Mouse (Mus musculus) lung, postnatal 4 days (tissue): ENCODE data around the gene Lysmd2.
A peak's percentile ranks its signal among the peaks of the same experiment; 100 is the strongest.
"Not testable (repeated sequence)": the region's sequence is repeated elsewhere in the genome, so short reads cannot be mapped to it uniquely, and the experiment has no call there.

Source experiments
- DNase-seq, 2 experiments: peaks; one replicate each; pipeline ENCODE4 v3.0.0; 2021

The Lysmd2 gene

GRCm38 (mm10) chr9:75630823-75631454 is 5.4 kb downstream of the Lysmd2 start:
- DNase-seq, result no peak

- no peak for DNase-seq
Observed at GRCm38 (mm10) chr9:75632111-75632510, 6.6 kb downstream of the Lysmd2 start.

- peak in 1 of 2 experiments; percentile 24 for DNase-seq
Observed at GRCm38 (mm10) chr9:75632902-75633301, 7.4 kb downstream of the Lysmd2 start.

GRCm38 (mm10) chr9:75633603-75634002 is 8.1 kb downstream of the Lysmd2 start:
- no peak for DNase-seq

- no peak for DNase-seq
Observed at GRCm38 (mm10) chr9:75634226-75634625, 8.7 kb downstream of the Lysmd2 start.

- no peak for DNase-seq
Observed at GRCm38 (mm10) chr9:75645405-75645804, 19.9 kb downstream of the Lysmd2 start.

- DNase-seq, result no peak
Observed at GRCm38 (mm10) chr9:75653981-75654911, 28.7 kb downstream of the Lysmd2 start.

- not testable (repeated sequence) for DNase-seq
Observed at GRCm38 (mm10) chr9:75656456-75656855, 30.9 kb downstream of the Lysmd2 start.

- DNase-seq, result no peak
Observed at GRCm38 (mm10) chr9:75660917-75661316, 35.4 kb downstream of the Lysmd2 start.

GRCm38 (mm10) chr9:75665364-75665763 is 39.8 kb downstream of the Lysmd2 start:
- DNase-seq, result no peak

GRCm38 (mm10) chr9:75666612-75667011 is 41.1 kb downstream of the Lysmd2 start:
- DNase-seq, result no peak

GRCm38 (mm10) chr9:75672769-75673168 is 47.2 kb downstream of the Lysmd2 start:
- DNase-seq, result no peak

- no peak for DNase-seq
Observed at GRCm38 (mm10) chr9:75676226-75676625, 50.7 kb downstream of the Lysmd2 start.

GRCm38 (mm10) chr9:75678341-75678740 is 52.8 kb downstream of the Lysmd2 start:
- DNase-seq, result no peak

- no peak for DNase-seq
Observed at GRCm38 (mm10) chr9:75679629-75680028, 54.1 kb downstream of the Lysmd2 start.

GRCm38 (mm10) chr9:75680606-75681005 is 55.1 kb downstream of the Lysmd2 start:
- no peak for DNase-seq

- DNase-seq, result peak; percentile 77
Observed at GRCm38 (mm10) chr9:75683426-75684191, 58.1 kb downstream of the Lysmd2 start, which contains the start of gene Scg3. Gene Scg3, minus strand, starts transcription at chr9:75684056.

- no peak for DNase-seq
Observed at GRCm38 (mm10) chr9:75684292-75684691, 58.8 kb downstream of the Lysmd2 start.

GRCm38 (mm10) chr9:75684772-75685171 is 59.2 kb downstream of the Lysmd2 start:
- no peak for DNase-seq
